Mouse (Mus musculus): Measurements from ENCODE around the gene Akr1d1. TPM values are rescaled to one million over a fixed set of nuclear protein-coding genes. Genes with fewer than 3 reads are reported as not detected.
A peak's percentile ranks its signal among the peaks of the same experiment; 100 is the strongest.

The Akr1d1 gene
- not detected in 2 replicates for polyA plus RNA-seq (2012; rRNA removed)

DNA sequence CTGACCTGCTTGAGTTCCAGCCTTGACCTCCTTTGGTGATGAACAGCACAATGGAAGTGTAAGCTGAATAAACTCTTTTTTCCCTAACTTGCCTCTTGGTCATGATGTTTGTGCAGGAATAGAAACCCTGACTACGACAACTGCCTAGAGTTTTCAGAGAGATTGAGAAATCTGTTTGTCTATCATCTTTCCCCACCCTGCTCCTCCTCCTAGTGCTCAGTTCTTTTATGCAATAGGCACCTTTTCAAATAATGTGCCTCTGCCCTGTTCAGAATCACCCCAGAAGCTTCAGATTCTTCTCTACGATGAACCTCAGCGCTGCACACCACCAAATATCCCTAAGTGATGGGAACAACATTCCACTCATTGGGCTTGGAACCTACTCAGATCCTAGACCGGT is at the start of gene Akr1d1:
Gene Akr1d1, plus strand, starts transcription at position 234 of the 400 bp plus-strand sequence.
- TF ChIP-seq CTCF (IDR thresholded peaks at IDR 0.05; ENCODE audit: borderline replicate concordance, extremely low read depth, insufficient read depth, insufficient read length) = no peak
- TF ChIP-seq POLR2A (IDR thresholded peaks at IDR 0.05; ENCODE audit: borderline replicate concordance, extremely low read depth, insufficient read depth, insufficient read length, poor library complexity, severe bottlenecking) = no peak
- DNase-seq (ENCODE audit: low read depth) = no peak

DNA sequence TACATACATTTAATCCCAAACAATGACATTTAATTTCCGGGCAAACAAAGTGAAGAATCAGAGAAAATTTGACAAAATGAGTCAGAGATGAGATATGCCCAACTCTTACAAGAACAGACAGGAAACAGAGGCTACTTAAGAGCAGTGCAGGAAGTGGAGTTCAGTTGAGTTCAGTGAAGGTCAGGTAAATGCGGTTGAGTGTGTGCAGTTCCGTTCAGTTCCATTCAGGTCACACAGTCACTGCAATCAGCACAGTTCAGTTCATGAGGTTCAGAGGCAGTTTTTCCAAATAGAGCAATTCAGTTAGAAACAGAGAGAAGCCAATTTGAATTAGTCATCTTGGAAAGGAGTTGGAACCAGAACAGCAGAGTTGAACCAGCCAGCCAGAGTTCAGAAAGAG is 48.8 kb upstream of the Akr1d1 start:
- TF ChIP-seq CTCF (IDR thresholded peaks at IDR 0.05; ENCODE audit: borderline replicate concordance, extremely low read depth, insufficient read depth, insufficient read length) (no peak), POLR2A (IDR thresholded peaks at IDR 0.05; ENCODE audit: borderline replicate concordance, extremely low read depth, insufficient read depth, insufficient read length, poor library complexity, severe bottlenecking) (no peak)
- DNase-seq (ENCODE audit: low read depth) = no peak

DNA sequence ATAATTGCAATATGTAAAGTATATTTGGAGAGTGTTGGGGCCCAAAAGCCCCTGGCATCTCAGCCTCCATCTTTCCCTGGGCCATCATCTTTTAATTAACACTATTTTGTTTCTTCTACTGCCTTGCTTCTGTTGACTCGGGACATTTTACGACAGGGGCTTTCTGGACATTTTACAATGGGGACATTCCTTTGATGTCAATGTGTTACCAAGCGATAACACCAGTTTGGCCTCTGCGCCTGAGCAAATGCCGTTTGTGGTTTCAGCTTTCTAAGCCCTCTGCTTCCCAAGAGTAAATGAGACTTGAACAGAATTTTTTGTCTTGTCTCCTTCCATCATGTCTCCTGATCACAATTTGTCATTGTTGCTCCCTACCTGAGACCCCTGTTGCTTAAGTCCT is 46.7 kb upstream of the Akr1d1 start:
- DNase-seq (ENCODE audit: low read depth) = no peak

DNA sequence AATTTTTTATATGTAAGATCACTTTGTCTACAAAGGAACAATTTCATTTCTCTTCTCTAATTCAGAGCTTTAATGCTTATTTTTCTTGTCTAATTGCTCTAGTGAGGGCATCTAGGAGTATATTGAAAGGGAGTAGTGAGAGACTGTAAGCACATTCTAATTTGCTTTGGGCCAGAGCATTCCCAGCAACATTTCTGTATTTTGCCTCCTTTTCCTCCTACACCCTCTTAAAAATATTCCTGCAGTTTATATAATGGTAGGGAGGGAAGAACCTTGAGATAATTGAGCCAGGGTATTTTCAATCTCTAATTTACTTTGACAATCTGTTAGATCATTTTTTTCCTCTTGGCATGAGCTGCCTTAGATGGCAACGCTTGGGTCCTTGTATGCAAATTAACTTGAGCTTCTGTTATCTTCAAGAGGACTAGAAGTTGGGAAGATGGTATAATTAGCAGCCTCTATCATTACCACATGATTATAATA is 45.3 kb upstream of the Akr1d1 start:
- peak; percentile 7 for DNase-seq (ENCODE audit: low read depth)
- TF ChIP-seq CTCF (IDR thresholded peaks at IDR 0.05; ENCODE audit: borderline replicate concordance, extremely low read depth, insufficient read depth, insufficient read length) (no peak), POLR2A (IDR thresholded peaks at IDR 0.05; ENCODE audit: borderline replicate concordance, extremely low read depth, insufficient read depth, insufficient read length, poor library complexity, severe bottlenecking) (no peak)

More for the DNA sequence above, 46.7 kb upstream of the Akr1d1 start:
- TF ChIP-seq CTCF (IDR thresholded peaks at IDR 0.05; ENCODE audit: borderline replicate concordance, extremely low read depth, insufficient read depth, insufficient read length) (no peak), POLR2A (IDR thresholded peaks at IDR 0.05; ENCODE audit: borderline replicate concordance, extremely low read depth, insufficient read depth, insufficient read length, poor library complexity, severe bottlenecking) (no peak)

DNA sequence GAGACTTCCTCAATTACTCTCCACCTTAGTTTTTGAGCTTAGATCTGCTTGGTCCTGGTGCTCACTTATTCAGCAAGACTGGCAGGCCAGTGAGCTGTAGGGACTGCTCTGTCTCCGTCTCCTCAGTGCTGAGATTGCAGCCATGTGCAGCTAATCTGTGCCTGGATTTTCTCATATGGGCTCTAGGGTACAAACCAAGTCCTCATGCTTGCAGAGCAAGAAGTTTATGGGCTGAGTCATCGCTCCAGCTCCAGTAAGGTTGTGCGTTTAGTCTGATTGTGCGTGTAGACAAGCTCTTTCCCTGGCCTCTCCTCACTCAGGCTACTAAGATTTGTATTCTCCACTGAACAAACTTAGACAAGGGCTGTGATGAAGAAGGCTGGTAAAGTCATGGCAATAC is 43.5 kb upstream of the Akr1d1 start:
- TF ChIP-seq CTCF (IDR thresholded peaks at IDR 0.05; ENCODE audit: borderline replicate concordance, extremely low read depth, insufficient read depth, insufficient read length) (no peak), POLR2A (IDR thresholded peaks at IDR 0.05; ENCODE audit: borderline replicate concordance, extremely low read depth, insufficient read depth, insufficient read length, poor library complexity, severe bottlenecking) (no peak)
- no peak for DNase-seq (ENCODE audit: low read depth)

DNA sequence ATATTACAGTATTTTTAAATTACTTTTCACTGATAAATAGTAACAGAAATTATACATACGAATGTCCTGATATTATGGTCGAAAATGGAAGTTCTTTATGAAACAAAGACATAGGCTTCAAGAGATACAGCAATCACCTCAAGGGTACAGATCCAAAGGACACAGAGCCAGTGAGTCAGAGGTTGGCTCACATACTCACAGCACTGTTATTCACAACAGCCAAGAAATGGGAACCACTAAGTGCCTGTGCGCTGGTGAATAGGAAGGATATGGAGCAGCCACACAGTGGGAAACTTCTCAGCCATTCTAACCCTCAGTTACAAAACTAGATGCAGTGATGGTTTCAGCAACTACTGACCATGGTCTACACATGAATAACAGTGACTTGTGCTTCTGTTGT is 37.7 kb upstream of the Akr1d1 start:
- DNase-seq (ENCODE audit: low read depth) = no peak
- no peak for TF ChIP-seq POLR2A (IDR thresholded peaks at IDR 0.05; ENCODE audit: borderline replicate concordance, extremely low read depth, insufficient read depth, insufficient read length, poor library complexity, severe bottlenecking)
- no peak for TF ChIP-seq CTCF (IDR thresholded peaks at IDR 0.05; ENCODE audit: borderline replicate concordance, extremely low read depth, insufficient read depth, insufficient read length)

DNA sequence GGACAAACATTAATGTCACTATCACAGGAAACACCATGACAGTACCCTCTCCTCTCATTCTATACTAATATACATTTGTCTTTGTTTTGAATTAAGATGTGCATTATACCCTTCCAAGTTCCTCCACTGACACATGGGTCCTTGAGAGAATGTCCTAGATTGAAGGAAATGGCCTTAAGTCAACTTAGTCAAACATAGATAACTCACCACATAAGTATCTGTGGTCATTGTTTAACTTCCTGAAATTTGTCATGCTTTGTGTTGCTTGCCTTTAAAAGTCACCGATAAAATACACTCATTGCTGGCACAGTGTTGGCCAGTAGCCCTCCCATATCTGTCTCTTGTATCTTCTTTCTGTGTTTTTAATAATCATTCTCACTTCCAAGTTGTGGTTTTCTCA is 35.0 kb upstream of the Akr1d1 start:
- DNase-seq (ENCODE audit: low read depth) = no peak
- TF ChIP-seq POLR2A (IDR thresholded peaks at IDR 0.05; ENCODE audit: borderline replicate concordance, extremely low read depth, insufficient read depth, insufficient read length, poor library complexity, severe bottlenecking) (no peak), CTCF (IDR thresholded peaks at IDR 0.05; ENCODE audit: borderline replicate concordance, extremely low read depth, insufficient read depth, insufficient read length) (no peak)

DNA sequence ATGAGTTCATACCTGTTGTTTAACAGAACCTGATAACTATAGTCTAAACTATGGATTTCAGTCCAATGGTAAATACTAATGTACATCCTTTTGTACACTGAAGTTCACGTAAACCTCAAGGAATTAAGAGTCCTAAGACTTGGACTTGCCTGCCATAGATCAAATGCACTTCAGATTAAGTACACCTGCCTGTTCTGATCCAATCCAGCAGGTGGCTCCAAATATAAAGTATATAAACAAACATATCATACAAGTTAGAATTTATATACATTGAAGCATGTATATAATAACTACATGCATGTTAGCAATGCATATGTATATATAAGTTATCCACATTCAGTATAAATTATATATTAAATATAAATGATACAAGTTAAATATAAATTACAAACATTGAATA is 33.1 kb upstream of the Akr1d1 start:
- TF ChIP-seq POLR2A (IDR thresholded peaks at IDR 0.05; ENCODE audit: borderline replicate concordance, extremely low read depth, insufficient read depth, insufficient read length, poor library complexity, severe bottlenecking) (no peak), CTCF (IDR thresholded peaks at IDR 0.05; ENCODE audit: borderline replicate concordance, extremely low read depth, insufficient read depth, insufficient read length) (no peak)
- DNase-seq (ENCODE audit: low read depth) = peak; percentile 22

DNA sequence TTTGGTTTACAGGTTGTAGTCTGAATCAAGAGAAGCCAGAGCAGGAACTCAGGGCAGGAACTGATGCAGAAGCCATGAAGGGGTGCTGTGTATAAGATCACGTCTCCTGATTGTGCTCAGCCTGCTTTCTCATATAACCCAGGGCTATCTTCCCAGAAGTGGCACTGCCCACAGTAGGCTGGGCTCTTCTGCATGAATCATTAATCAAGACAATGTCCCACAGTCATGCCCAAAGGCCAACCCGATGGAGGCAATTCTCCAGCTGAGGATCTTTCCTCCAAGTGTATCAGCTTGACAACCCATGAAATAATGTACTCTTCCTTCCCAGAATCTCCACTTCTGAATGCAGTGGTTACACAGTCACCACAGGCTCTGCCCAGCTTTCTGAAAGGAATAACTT is 24.4 kb upstream of the Akr1d1 start:
- no peak for TF ChIP-seq CTCF (IDR thresholded peaks at IDR 0.05; ENCODE audit: borderline replicate concordance, extremely low read depth, insufficient read depth, insufficient read length)
- no peak for TF ChIP-seq POLR2A (IDR thresholded peaks at IDR 0.05; ENCODE audit: borderline replicate concordance, extremely low read depth, insufficient read depth, insufficient read length, poor library complexity, severe bottlenecking)
- no peak for DNase-seq (ENCODE audit: low read depth)

DNA sequence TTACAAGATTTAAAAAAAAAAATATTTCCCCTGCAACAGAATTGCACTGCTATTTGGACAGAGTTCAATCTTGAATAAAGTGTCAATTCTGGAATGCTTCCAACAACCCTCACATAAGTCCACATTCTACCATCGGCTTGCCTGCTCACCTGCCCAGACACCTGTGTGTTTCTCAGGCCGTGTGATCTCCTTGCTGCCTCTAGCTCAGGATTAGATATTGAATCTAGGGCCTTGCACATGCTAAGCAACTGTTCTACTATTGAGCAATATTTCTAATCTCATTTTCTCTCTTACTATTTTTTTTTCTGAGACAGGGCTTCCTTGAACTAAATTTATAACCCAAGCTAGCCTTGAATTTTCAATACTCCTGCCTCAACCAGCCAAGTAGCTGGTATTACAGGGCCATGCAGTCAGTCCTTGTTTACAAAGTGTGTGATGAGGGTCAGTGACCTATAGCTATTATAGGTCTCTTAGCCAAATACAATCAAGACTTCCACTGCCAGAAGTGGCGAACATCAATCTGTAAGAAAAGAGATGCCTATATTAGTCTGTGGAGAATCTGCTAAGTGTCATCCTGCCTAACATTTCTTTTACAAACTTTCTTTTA is 23.0 kb upstream of the Akr1d1 start:
- no peak for DNase-seq (ENCODE audit: low read depth)

DNA sequence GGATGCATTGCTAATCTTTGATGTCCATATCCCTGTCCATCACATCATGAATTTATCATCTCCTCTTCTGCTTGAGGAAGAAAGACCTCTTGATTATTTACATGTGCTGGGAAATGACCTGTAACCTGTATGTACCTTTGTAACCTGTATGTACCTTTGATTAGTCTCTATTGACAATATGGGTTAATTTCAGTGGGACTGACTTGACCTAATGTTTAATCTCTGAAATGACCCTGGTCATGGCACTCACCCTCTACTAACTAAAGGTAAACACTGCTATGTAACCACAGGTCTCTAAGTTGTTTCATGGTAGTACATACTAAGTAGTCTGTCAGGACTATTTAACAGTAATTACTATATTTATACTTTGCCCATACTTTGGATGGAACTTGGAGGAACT is 19.2 kb upstream of the Akr1d1 start:
- TF ChIP-seq CTCF (IDR thresholded peaks at IDR 0.05; ENCODE audit: borderline replicate concordance, extremely low read depth, insufficient read depth, insufficient read length) (no peak), POLR2A (IDR thresholded peaks at IDR 0.05; ENCODE audit: borderline replicate concordance, extremely low read depth, insufficient read depth, insufficient read length, poor library complexity, severe bottlenecking) (no peak)
- no peak for DNase-seq (ENCODE audit: low read depth)

More for the DNA sequence above, 23.0 kb upstream of the Akr1d1 start:
- TF ChIP-seq CTCF (IDR thresholded peaks at IDR 0.05; ENCODE audit: borderline replicate concordance, extremely low read depth, insufficient read depth, insufficient read length) (no peak), POLR2A (IDR thresholded peaks at IDR 0.05; ENCODE audit: borderline replicate concordance, extremely low read depth, insufficient read depth, insufficient read length, poor library complexity, severe bottlenecking) (no peak)

Data from brain, embryonic 14.5 days (tissue).